9 mouse cellular contexts compared by ENCODE assay signal in genomic region chr11:118212636-118213112, GRCm38 (mm10). TPM values are rescaled to one million over a fixed set of nuclear protein-coding genes. Genes with fewer than 3 reads are reported as not detected.
A peak's percentile ranks its signal among the peaks of the same experiment; 100 is the strongest.
DNase-seq lines count a peak whose midpoint lies in the region; ATAC-seq and TF ChIP-seq lines count a peak whose summit lies in the region.
"Had no signal": no experiment of that assay in that cellular context is flagged by ENCODE, and none has a peak within 500 bp of the region (broad histone marks: within the 10 kb centered on the region; RNA-seq: fewer than 3 reads in every experiment).

No protein-coding gene starts in this region.

- H3K36me3 ChIP-seq in kidney, embryonic 14.5 days (ENCODE audit: control insufficient read depth, insufficient read depth, low read length), result no peaks in the 10 kb centered on the region
- H3K36me3 ChIP-seq in C2C12 (ENCODE audit: control insufficient read depth, insufficient read depth), result no peaks in the 10 kb centered on the region
- no peaks in the 10 kb centered on the region for H3K36me3 ChIP-seq in embryonic facial prominence, embryonic 15.5 days

- no peaks in the 10 kb centered on the region for H3K27me3 ChIP-seq in kidney, embryonic 14.5 days (ENCODE audit: control insufficient read depth, insufficient read depth, low read length)
- H3K27me3 ChIP-seq in C2C12 (ENCODE audit: control insufficient read depth, insufficient read depth, insufficient read length), result no peaks in the 10 kb centered on the region
- no peaks in the 10 kb centered on the region for H3K27me3 ChIP-seq in embryonic facial prominence, embryonic 15.5 days

- DNase-seq in kidney, adult 11 months, result peak; percentile 36
- peak; percentile 38 to 50 for DNase-seq in lung, postnatal 4 days
- DNase-seq in heart, postnatal 14 days, result no peak
- no peak for DNase-seq in layer of hippocampus, adult 18-20 months (ENCODE audit: low spot score in 2 of 2)
- DNase-seq: lung, embryonic 14.5 days had no signal

- 57% methylated on average over 7 of the region's 7 CpGs for WGBS in kidney, embryonic 14.5 days
- WGBS in embryonic facial prominence, embryonic 15.5 days, result 59% methylated on average over 7 of the region's 7 CpGs

- H3K79me2 ChIP-seq in C2C12 (ENCODE audit: control insufficient read depth, insufficient read depth), result peaks cover 43% of the 10 kb centered on the region

- no peaks in the 10 kb centered on the region for H3K9me3 ChIP-seq in kidney, embryonic 14.5 days (ENCODE audit: control insufficient read depth, low read length)
- H3K9me3 ChIP-seq in embryonic facial prominence, embryonic 15.5 days (replicated peaks), result no peaks in the 10 kb centered on the region

- no peak overlapping the region for H3ac ChIP-seq in C2C12 (ENCODE audit: control insufficient read depth, insufficient read length, low read depth)

- ATAC-seq in kidney, embryonic 14.5 days (ENCODE audit: low FRiP score, low TSS enrichment), result no peak
- no peak for ATAC-seq in embryonic facial prominence, embryonic 15.5 days (ENCODE audit: insufficient number of reproducible peaks, low FRiP score, low TSS enrichment, low read depth)
- no peak for ATAC-seq in inflammation-experienced regulatory T-cells, adult 6 months

- H3K4me2 ChIP-seq in kidney, embryonic 14.5 days (replicated peaks; ENCODE audit: low read depth, low read length), result no peak overlapping the region
- no peak overlapping the region for H3K4me2 ChIP-seq in embryonic facial prominence, embryonic 15.5 days (replicated peaks)
- H3K4me2 ChIP-seq: lung, embryonic 14.5 days had no signal

- H3K27ac ChIP-seq in kidney, embryonic 14.5 days (ENCODE audit: low read depth, low read length), result no peak overlapping the region
- H3K27ac ChIP-seq in embryonic facial prominence, embryonic 15.5 days (replicated peaks), result peak overlapping the region; percentile 48; the same call in 1 of the 2 replicates

- no peak overlapping the region for H3K4me3 ChIP-seq in kidney, embryonic 14.5 days (ENCODE audit: low read length)
- peak overlapping the region; percentile 12 for H3K4me3 ChIP-seq in C2C12 (ENCODE audit: insufficient read depth, poor library complexity, severe bottlenecking)
- no peak overlapping the region for H3K4me3 ChIP-seq in embryonic facial prominence, embryonic 15.5 days (replicated peaks)

- peaks cover 42% of the 10 kb centered on the region for H3K4me1 ChIP-seq in kidney, embryonic 14.5 days (ENCODE audit: control insufficient read depth, insufficient read depth, low read length)
- H3K4me1 ChIP-seq in embryonic facial prominence, embryonic 15.5 days, result peaks cover 62% of the 10 kb centered on the region

- H3K79me3 ChIP-seq in C2C12 (ENCODE audit: low read depth), result peaks cover 5% of the 10 kb centered on the region

- no peak for TF ChIP-seq CTCF in C2C12 (IDR thresholded peaks at IDR 0.05; ENCODE audit: control insufficient read depth, insufficient read depth, insufficient read length)

- intact Hi-C loops in heart, postnatal 14 days (cut with DNase I), result no loop called here

- H3K9ac ChIP-seq in kidney, embryonic 14.5 days (ENCODE audit: low read depth, low read length), result no peak overlapping the region
- no peak overlapping the region for H3K9ac ChIP-seq in embryonic facial prominence, embryonic 15.5 days
- H3K9ac ChIP-seq: lung, embryonic 14.5 days had no signal

TF ChIP-seq in C2C12, 6 proteins besides CTCF, POLR2A, EP300 and RAD21:
- TF ChIP-seq CEBPB (IDR thresholded peaks at IDR 0.05; ENCODE audit: low read depth), result no peak
- peak; percentile 81 for TF ChIP-seq MYOD1 (IDR thresholded peaks at IDR 0.05; ENCODE audit: control insufficient read depth, insufficient read length, low read depth)
TF ChIP-seq in C2C12: peak in this region for 1.

RNA-seq across cellular contexts. Expression of gene Cyth1, which starts 35.7 kb away (rescaled TPM):
- 11.4 and 12.4 TPM in 2 replicates for polyA plus RNA-seq in kidney, embryonic 14.5 days (2014; fragmentation: Nextera tagmentation; extraction: Ambion mirVana)
- 7.9 TPM for polyA plus RNA-seq in C2C12 (2012; fragmentation: generic; extraction: Trizol)
- polyA plus RNA-seq in embryonic facial prominence, embryonic 15.5 days (2015; fragmentation: Nextera tagmentation; extraction: Ambion mirVana), result 19.5 and 20.4 TPM in 2 replicates
- polyA plus RNA-seq in inflammation-experienced regulatory T-cells, adult 6 months (2017; shearing (Covaris generic)), result 10 to 100 TPM; 33.8 to 51.6 (median 41.7) TPM
- total RNA-seq in heart, postnatal 14 days (2021), result 10 to 100 TPM; 56.4 to 60.9 TPM
- total RNA-seq in layer of hippocampus, adult 18-20 months (2021), result 10 to 100 TPM; 88.0 to 91.7 TPM

Comparison
In these comparisons a context has a peak if more than half of its experiments do, and no peak if none do; other contexts are left out.
1. DNase-seq: peak in kidney, adult 11 months (single experiment) and lung, postnatal 4 days (2 of 2); none in heart, postnatal 14 days (0 of 2) and layer of hippocampus, adult 18-20 months (0 of 2).